Mouse (Mus musculus): ENCODE data around the gene Gm47429. TPM values are rescaled to one million over a fixed set of nuclear protein-coding genes. Genes with fewer than 3 reads are reported as not detected.
"Not testable (repeated sequence)": the region's sequence is repeated elsewhere in the genome, so short reads cannot be mapped to it uniquely, and the experiment has no call there.

Gm47429 gene
- polyA plus RNA-seq (2015; fragmentation: Nextera tagmentation; extraction: Ambion mirVana) = not detected in 2 replicates

DNA sequence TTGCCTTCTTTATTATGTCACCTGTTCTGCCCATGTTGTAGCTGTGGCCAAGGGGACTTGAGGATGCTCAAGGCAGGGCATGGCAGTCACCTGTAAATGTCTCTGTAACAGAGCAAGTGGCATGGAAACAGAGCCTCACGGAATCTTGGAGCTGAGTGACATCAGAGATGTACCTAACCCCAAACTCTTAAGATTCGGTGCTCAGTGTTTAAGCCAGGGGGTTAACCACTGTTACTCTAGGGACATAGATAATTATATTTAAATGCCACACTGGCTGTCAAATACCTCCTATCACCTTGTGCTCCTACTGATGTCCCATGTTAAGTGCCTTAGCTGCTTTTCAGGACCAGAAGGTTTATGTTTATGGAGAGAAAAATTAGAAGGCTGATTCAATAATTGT, at the start of gene Gm47429:
Gm47429 (minus strand) TSS at position 101 of the 400 bp plus-strand sequence.
- TF ChIP-seq CTCF (IDR thresholded peaks at IDR 0.05; ENCODE audit: low read depth) (no peak), EP300 (IDR thresholded peaks at IDR 0.05; ENCODE audit: low read depth) (no peak)
- Histone ChIP-seq H3K9me3 (ENCODE audit: low read length) (no peaks in the 10 kb centered on the region), H3K27ac (ENCODE audit: low read depth) (no peak within 1 kb of the TSS), H3K4me3 (ENCODE audit: low read depth, low read length) (no peak within 1 kb of the TSS), H3K36me3 (replicated peaks; ENCODE audit: insufficient read depth, low read length) (no peaks in the 10 kb centered on the region), H3K4me2 (ENCODE audit: low read depth, low read length) (no peak within 1 kb of the TSS), H3K9ac (replicated peaks) (no peak within 1 kb of the TSS), H3K4me1 (ENCODE audit: insufficient read depth) (no peaks in the 10 kb centered on the region), H3K27me3 (ENCODE audit: insufficient read depth, low read length) (no peaks in the 10 kb centered on the region)
- 77% methylated on average over 2 of the region's 2 CpGs for WGBS (ENCODE audit: insufficient replicate concordance)
- DNase-seq = no peak
- ATAC-seq = no peak

DNA sequence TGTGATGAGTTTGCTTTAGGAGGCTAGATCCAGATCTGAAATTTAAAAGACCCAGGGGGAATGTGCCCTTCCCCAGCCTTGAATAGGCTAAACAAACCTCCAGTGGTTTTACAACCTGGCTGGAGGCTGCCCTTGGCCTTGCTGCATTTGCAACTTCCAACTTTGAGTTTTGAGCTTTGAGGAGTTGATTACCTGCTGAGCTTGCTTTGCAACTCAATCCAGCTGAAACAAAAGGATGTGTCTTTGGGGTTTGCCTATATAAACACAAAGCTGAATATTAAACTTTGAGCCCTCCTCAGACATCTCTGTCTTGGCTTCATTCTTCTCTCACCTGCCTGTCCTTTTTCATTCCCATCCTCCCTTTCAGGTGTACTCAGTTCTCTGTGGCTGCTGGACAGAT, 44.8 kb upstream of the Gm47429 start:
- not testable (repeated sequence) for H3K4me3 ChIP-seq (ENCODE audit: low read depth, low read length); DNase-seq; H3K4me1 ChIP-seq (ENCODE audit: insufficient read depth); H3K27ac ChIP-seq (ENCODE audit: low read depth); H3K4me2 ChIP-seq (ENCODE audit: low read depth, low read length); H3K36me3 ChIP-seq (replicated peaks; ENCODE audit: insufficient read depth, low read length); H3K9ac ChIP-seq (replicated peaks); ATAC-seq; H3K9me3 ChIP-seq (ENCODE audit: low read length); H3K27me3 ChIP-seq (ENCODE audit: insufficient read depth, low read length)

DNA sequence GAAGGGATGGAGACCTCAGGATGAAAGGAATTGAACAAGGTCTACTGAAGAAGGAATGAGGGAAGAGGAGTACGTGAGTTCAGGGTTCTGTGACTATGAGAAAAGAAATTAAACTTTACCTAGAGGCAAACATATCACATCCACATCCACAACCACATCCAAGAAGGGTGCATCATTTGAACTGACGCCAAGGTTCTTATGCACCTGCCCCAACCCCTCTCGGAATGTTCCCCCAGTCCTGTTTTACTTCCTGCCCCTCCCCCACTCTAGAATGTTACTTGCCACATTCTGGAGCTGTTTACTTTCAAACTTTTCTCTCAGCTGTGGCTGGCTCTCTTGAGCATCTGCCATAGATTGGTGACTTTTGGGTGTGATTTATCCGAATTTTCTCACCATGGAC, 23.3 kb upstream of the Gm47429 start, which contains the start of gene Nutm2:
Nutm2 (plus strand) TSS at position 301 of the 400 bp plus-strand sequence.
- WGBS (ENCODE audit: insufficient replicate concordance) = 70% methylated on average over 4 of the region's 4 CpGs
- Histone ChIP-seq H3K27ac (ENCODE audit: low read depth) (no peak within 1 kb of the TSS), H3K36me3 (replicated peaks; ENCODE audit: insufficient read depth, low read length) (no peaks in the 10 kb centered on the region), H3K9ac (replicated peaks) (no peak within 1 kb of the TSS), H3K4me1 (ENCODE audit: insufficient read depth) (no peaks in the 10 kb centered on the region), H3K27me3 (ENCODE audit: insufficient read depth, low read length) (no peaks in the 10 kb centered on the region), H3K9me3 (ENCODE audit: low read length) (no peaks in the 10 kb centered on the region), H3K4me3 (ENCODE audit: low read depth, low read length) (no peak within 1 kb of the TSS), H3K4me2 (ENCODE audit: low read depth, low read length) (no peak within 1 kb of the TSS)
- TF ChIP-seq CTCF (IDR thresholded peaks at IDR 0.05; ENCODE audit: low read depth) (no peak), EP300 (IDR thresholded peaks at IDR 0.05; ENCODE audit: low read depth) (no peak)
- ATAC-seq (no peak), DNase-seq (no peak)

DNA sequence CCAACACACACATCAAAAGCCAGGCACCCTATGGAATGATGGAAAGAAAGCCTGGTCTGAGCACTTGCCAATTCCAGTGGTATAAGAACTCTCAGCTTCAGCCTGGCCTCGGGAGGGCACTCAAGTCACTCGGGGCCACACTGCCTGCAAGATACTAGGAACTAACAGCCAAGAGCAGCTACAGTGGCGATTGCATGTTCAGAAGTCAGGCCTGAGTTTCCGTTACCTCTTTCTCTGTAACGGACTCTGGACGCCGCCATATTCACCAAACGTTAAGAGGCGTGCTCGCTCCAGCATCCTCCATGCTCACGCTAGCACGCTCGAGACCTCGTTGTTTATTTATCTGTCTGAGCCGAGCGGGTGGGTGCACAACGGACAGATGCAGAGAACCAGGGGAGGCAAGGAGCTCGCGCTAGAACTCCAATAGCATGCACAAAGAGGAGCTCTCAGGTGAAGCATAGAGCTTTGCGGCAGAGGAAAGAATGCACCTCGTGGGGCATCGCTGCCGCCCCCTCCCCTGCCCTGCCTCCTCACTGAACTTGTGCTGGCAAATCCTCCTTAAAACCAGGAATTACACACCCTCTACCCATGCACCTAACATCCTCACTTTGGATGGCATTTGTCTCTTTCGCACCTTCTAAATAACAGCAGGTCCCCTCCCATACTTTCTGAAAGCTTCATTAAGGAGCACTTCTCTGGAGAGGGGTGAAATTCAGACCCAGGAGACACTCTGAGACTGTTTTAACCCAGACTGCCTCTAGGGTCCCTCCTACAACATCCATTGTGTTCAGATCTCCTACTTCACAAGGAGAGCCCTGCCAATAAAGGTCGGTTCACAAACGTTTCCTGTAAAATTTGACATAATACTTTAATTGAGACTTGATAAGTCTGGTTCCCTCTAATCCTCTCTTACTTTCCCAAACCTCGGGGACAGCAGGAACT, 21.2 kb upstream of the Gm47429 start:
- H3K4me3 ChIP-seq (ENCODE audit: low read depth, low read length) = no peak overlapping the region
- H3K9me3 ChIP-seq (ENCODE audit: low read length) = no peaks in the 10 kb centered on the region
- H3K27me3 ChIP-seq (ENCODE audit: insufficient read depth, low read length) = no peaks in the 10 kb centered on the region
- H3K4me1 ChIP-seq (ENCODE audit: insufficient read depth) = no peaks in the 10 kb centered on the region
- H3K27ac ChIP-seq (ENCODE audit: low read depth) = no peak overlapping the region
- DNase-seq (peak; percentile 11), ATAC-seq (no peak)
- 38% methylated on average over 27 of the region's 27 CpGs for WGBS (ENCODE audit: insufficient replicate concordance)
- H3K9ac ChIP-seq (replicated peaks) = no peak overlapping the region
- TF ChIP-seq CTCF (IDR thresholded peaks at IDR 0.05; ENCODE audit: low read depth) (no peak), EP300 (IDR thresholded peaks at IDR 0.05; ENCODE audit: low read depth) (no peak)
- no peaks in the 10 kb centered on the region for H3K36me3 ChIP-seq (replicated peaks; ENCODE audit: insufficient read depth, low read length)
- no peak overlapping the region for H3K4me2 ChIP-seq (ENCODE audit: low read depth, low read length)

DNA sequence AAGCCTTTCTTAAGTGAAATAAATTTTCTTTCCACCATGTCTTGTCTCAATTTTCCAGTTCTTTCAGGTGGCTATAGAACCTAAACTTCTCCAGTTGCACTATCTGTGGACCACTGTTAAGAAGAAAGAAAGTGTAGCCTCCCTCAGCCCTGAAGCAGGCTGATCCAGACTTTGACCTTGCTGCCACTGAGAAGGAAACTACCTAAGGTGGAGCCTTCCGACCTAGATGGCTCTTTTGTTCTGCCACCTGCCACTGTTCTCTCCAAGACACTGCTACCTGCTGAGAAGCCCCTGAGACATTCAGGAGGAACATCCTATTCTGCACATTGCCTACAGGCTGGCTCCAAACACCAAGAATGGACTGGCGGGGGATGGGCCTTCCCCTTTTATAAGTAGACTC, 16.7 kb upstream of the Gm47429 start:
- H3K4me1 ChIP-seq (ENCODE audit: insufficient read depth); ATAC-seq; H3K9me3 ChIP-seq (ENCODE audit: low read length); H3K27ac ChIP-seq (ENCODE audit: low read depth); H3K9ac ChIP-seq (replicated peaks); H3K4me2 ChIP-seq (ENCODE audit: low read depth, low read length); DNase-seq; H3K4me3 ChIP-seq (ENCODE audit: low read depth, low read length); H3K27me3 ChIP-seq (ENCODE audit: insufficient read depth, low read length); H3K36me3 ChIP-seq (replicated peaks; ENCODE audit: insufficient read depth, low read length): not testable (repeated sequence)
- 66% methylated on average over 2 of the region's 2 CpGs for WGBS (ENCODE audit: insufficient replicate concordance)

DNA sequence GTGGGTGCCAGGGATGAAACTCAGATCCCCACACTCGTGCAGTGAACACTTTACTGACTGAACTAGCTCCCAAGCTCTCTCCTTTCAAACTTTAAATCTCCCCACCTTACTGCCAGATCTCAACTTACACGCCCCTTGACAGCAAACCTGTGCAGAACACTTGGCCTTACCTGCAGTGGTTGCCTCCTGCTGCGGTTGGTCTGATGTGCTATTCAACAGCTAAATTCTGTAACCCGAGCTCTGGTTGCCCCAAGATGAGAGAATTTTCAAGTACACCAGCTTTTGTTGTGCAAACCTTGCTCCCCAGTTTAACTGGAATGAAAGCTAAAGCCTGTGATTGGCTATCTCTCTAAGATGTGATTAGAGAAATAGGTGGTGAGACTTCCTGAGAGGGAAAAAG, 9.7 kb upstream of the Gm47429 start:
- TF ChIP-seq EP300 (IDR thresholded peaks at IDR 0.05; ENCODE audit: low read depth) (no peak), CTCF (IDR thresholded peaks at IDR 0.05; ENCODE audit: low read depth) (no peak)
- Histone ChIP-seq H3K9me3 (ENCODE audit: low read length) (no peaks in the 10 kb centered on the region), H3K9ac (replicated peaks) (no peak overlapping the region), H3K27me3 (ENCODE audit: insufficient read depth, low read length) (no peaks in the 10 kb centered on the region), H3K4me2 (ENCODE audit: low read depth, low read length) (no peak overlapping the region), H3K27ac (ENCODE audit: low read depth) (no peak overlapping the region), H3K36me3 (replicated peaks; ENCODE audit: insufficient read depth, low read length) (no peaks in the 10 kb centered on the region), H3K4me1 (ENCODE audit: insufficient read depth) (no peaks in the 10 kb centered on the region), H3K4me3 (ENCODE audit: low read depth, low read length) (no peak overlapping the region)
- 28% methylated on average over 4 of the region's 4 CpGs for WGBS (ENCODE audit: insufficient replicate concordance)
- no peak for DNase-seq
- no peak for ATAC-seq

DNA sequence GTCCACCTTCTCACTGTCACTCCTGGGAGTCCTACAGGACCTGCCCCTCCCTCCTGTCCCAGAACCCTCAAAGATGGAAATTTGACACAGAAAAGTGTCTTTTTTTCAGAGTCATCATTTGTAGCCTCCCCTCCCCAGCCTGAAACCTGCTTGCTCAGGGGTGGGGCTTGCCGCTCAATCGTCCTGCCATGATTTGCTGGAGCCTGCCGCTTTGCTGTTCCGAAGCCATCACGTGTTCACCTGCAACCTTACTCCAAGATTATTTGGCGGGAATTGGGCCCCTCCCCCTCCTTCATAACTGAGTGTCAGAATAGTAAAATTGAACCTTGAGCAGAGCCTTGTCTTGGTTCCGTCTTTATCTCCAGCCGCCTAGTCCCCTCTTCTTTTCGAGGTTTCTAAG, 8.6 kb upstream of the Gm47429 start:
- DNase-seq; ATAC-seq; H3K9me3 ChIP-seq (ENCODE audit: low read length); H3K27me3 ChIP-seq (ENCODE audit: insufficient read depth, low read length); H3K4me2 ChIP-seq (ENCODE audit: low read depth, low read length); H3K4me3 ChIP-seq (ENCODE audit: low read depth, low read length); H3K27ac ChIP-seq (ENCODE audit: low read depth); H3K9ac ChIP-seq (replicated peaks); H3K36me3 ChIP-seq (replicated peaks; ENCODE audit: insufficient read depth, low read length); H3K4me1 ChIP-seq (ENCODE audit: insufficient read depth): not testable (repeated sequence)
- WGBS (ENCODE audit: insufficient replicate concordance) = 60% methylated on average over 9 of the region's 9 CpGs

All from liver, postnatal 0 days (tissue).